Mouse (Mus musculus): ENCODE measurements at regions not wholly inside any gene's neighbourhood (a gene's known extent, or its start where the extent isn't known, plus 50 kb on each side); places are given as distances from the start of the nearest gene placed in this dataset.

- DNase-seq: no peak
Measured at GRCm38 (mm10) chr9:120769056-120769455, 160.0 kb upstream of the Ctnnb1 start.

GRCm38 (mm10) chr9:120769679-120770078 lies 159.3 kb upstream of the Ctnnb1 start:
- DNase-seq: no peak

- no peak for DNase-seq
Measured at GRCm38 (mm10) chr9:120770886-120771285, 158.1 kb upstream of the Ctnnb1 start.

GRCm38 (mm10) chr9:120771896-120772530 lies 157.0 kb upstream of the Ctnnb1 start:
- DNase-seq: no peak

- no peak for DNase-seq
Measured at GRCm38 (mm10) chr9:120774251-120774650, 154.8 kb upstream of the Ctnnb1 start.

- no peak for DNase-seq
Measured at GRCm38 (mm10) chr9:120774772-120775171, 154.2 kb upstream of the Ctnnb1 start.

GRCm38 (mm10) chr9:120775721-120776120 lies 153.3 kb upstream of the Ctnnb1 start:
- no peak for DNase-seq

- DNase-seq: no peak
Measured at GRCm38 (mm10) chr9:120776456-120777001, 152.5 kb upstream of the Ctnnb1 start.

- no peak for DNase-seq
Measured at GRCm38 (mm10) chr9:120777016-120777415, 152.0 kb upstream of the Ctnnb1 start.

GRCm38 (mm10) chr9:120777501-120777900 lies 151.5 kb upstream of the Ctnnb1 start:
- no peak for DNase-seq

GRCm38 (mm10) chr9:120778423-120778822 lies 150.6 kb upstream of the Ctnnb1 start:
- no peak for DNase-seq

GRCm38 (mm10) chr9:120794210-120794609 lies 134.8 kb upstream of the Ctnnb1 start:
- DNase-seq: no peak

GRCm38 (mm10) chr9:120796111-120796880 lies 132.7 kb upstream of the Ctnnb1 start:
- DNase-seq: no peak

- DNase-seq: peak; percentile 27
Measured at GRCm38 (mm10) chr9:120797996-120798663, 130.9 kb upstream of the Ctnnb1 start.

- no peak for DNase-seq
Measured at GRCm38 (mm10) chr9:120798901-120799300, 130.1 kb upstream of the Ctnnb1 start.

GRCm38 (mm10) chr9:120802646-120803045 lies 126.4 kb upstream of the Ctnnb1 start:
- DNase-seq: no peak

- no peak for DNase-seq
Measured at GRCm38 (mm10) chr9:120804760-120805294, 124.2 kb upstream of the Ctnnb1 start.

- peak; percentile 34 for DNase-seq
Measured at GRCm38 (mm10) chr9:120808741-120809425, 120.1 kb upstream of the Ctnnb1 start.

GRCm38 (mm10) chr9:120811522-120811921 lies 117.5 kb upstream of the Ctnnb1 start:
- DNase-seq: no peak

- no peak for DNase-seq
Measured at GRCm38 (mm10) chr9:120812667-120813210, 116.3 kb upstream of the Ctnnb1 start.

GRCm38 (mm10) chr9:120814286-120814685 lies 114.7 kb upstream of the Ctnnb1 start:
- no peak for DNase-seq

- no peak for DNase-seq
Measured at GRCm38 (mm10) chr9:120818726-120819317, 110.2 kb upstream of the Ctnnb1 start.

All from cerebellum, adult 8-10 months (tissue).